Mouse (Mus musculus) limb, embryonic 10.5 days (tissue): ENCODE data around the gene Cdk19. TPM values are rescaled to one million over a fixed set of nuclear protein-coding genes. Genes with fewer than 3 reads are reported as not detected.
A peak's percentile ranks its signal among the peaks of the same experiment; 100 is the strongest.
"Not testable (repeated sequence)": the region's sequence is repeated elsewhere in the genome, so short reads cannot be mapped to it uniquely, and the experiment has no call there.

ENCODE experiments used
- DNase-seq: peaks from one replicate; pipeline ENCODE4 v3.0.0-alpha.2; 2017; ENCODE audit warnings: low spot score
- H3K27ac ChIP-seq: fragments of 300-500 bp; sonication (generic); 2 replicates; pipeline ENCODE4 v1.5.1; 2016; ENCODE audit warnings: mild to moderate bottlenecking
- H3K27me3 ChIP-seq: fragments of 300-500 bp; sonication (generic); 2 replicates; pipeline ENCODE4 v1.6.1; 2016; ENCODE audit warnings: low read depth, mild to moderate bottlenecking; ENCODE audit not compliant: poor library complexity, severe bottlenecking
- H3K36me3 ChIP-seq: fragments of 300-500 bp; sonication (generic); 2 replicates; pipeline ENCODE4 v1.6.1; 2016; ENCODE audit warnings: mild to moderate bottlenecking, moderate library complexity
- H3K4me1 ChIP-seq: fragments of 300-500 bp; sonication (generic); 2 replicates; pipeline ENCODE4 v1.6.1; 2016
- H3K4me3 ChIP-seq: fragments of 300-500 bp; sonication (generic); 2 replicates; pipeline ENCODE4 v1.5.1; 2016; ENCODE audit warnings: mild to moderate bottlenecking, moderate library complexity
- H3K9me3 ChIP-seq: fragments of 300-500 bp; sonication (generic); replicated peaks from 2 replicates; pipeline ENCODE4 v1.6.1; 2016; ENCODE audit warnings: mild to moderate bottlenecking
- WGBS: fragments of 180-500 bp; shearing (Covaris S2); methylation state at CpG from one replicate; pipeline ENCODE4 v1.1.7; 2016; 5-methylcytosine and 5-hydroxymethylcytosine counted together
- polyA plus RNA-seq: library from polyadenylated mRNA; unstranded; fragments of >200 nt; fragmentation: Nextera tagmentation; extraction: Ambion mirVana; gene quantifications from 2 replicates; pipeline ENCODE4 v1.2.1, GENCODE M21; 2016

Gene Cdk19
- polyA plus RNA-seq, 1 experiment from 2014 or later, result 9.0 TPM

DNA sequence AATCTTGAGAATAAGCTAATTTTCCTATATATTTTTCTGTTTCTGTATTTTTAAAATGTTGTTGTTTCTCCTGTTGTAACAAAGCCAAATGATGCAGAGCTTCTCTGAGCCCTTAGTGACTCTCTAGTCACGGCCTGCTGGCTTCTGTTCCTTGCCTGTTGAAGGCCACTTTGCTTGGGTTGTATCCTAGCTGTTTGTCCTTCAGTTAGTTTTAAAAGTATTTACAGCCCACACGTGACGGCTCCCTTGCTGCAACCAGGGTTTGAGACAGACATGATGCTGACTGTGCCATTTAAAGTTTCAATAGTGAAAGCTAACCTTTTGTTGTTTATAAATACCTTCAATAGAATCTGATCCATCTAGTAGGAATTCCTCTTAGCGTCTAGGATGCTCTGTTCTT lies 83.3 kb downstream of the Cdk19 start:
- WGBS, result 55% methylated on average over 4 of the region's 4 CpGs
- H3K27ac ChIP-seq, result no peak overlapping the region
- no peaks in the 10 kb centered on the region for H3K36me3 ChIP-seq
- DNase-seq, result no peak
- peaks cover 10% of the 10 kb centered on the region for H3K4me1 ChIP-seq
- H3K27me3 ChIP-seq, result no peaks in the 10 kb centered on the region
- H3K9me3 ChIP-seq, result no peaks in the 10 kb centered on the region
- H3K4me3 ChIP-seq, result no peak overlapping the region

DNA sequence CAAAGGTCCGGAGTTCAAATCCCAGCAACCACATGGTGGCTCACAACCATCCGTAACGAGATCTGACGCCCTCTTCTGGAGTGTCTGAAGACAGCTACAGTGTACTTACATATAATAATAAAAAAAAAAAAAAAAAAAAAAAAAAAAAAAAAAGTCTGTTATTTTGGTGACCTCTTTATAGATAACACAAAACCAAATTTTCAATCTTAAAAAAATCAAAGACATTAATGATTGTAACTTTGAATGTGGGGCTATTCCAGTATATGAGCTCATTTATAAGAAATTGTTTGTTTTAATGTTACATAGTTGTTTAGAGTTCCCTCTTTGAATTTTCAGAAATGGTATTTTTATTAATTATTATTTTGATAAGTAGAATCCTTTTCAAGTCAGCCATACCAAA lies 85.1 kb downstream of the Cdk19 start:
- H3K9me3 ChIP-seq, DNase-seq, H3K27me3 ChIP-seq, H3K36me3 ChIP-seq, H3K27ac ChIP-seq, H3K4me3 ChIP-seq: not testable (repeated sequence)
- peaks cover 10% of the 10 kb centered on the region for H3K4me1 ChIP-seq
- 94% methylated on average over 4 of the region's 4 CpGs for WGBS

DNA sequence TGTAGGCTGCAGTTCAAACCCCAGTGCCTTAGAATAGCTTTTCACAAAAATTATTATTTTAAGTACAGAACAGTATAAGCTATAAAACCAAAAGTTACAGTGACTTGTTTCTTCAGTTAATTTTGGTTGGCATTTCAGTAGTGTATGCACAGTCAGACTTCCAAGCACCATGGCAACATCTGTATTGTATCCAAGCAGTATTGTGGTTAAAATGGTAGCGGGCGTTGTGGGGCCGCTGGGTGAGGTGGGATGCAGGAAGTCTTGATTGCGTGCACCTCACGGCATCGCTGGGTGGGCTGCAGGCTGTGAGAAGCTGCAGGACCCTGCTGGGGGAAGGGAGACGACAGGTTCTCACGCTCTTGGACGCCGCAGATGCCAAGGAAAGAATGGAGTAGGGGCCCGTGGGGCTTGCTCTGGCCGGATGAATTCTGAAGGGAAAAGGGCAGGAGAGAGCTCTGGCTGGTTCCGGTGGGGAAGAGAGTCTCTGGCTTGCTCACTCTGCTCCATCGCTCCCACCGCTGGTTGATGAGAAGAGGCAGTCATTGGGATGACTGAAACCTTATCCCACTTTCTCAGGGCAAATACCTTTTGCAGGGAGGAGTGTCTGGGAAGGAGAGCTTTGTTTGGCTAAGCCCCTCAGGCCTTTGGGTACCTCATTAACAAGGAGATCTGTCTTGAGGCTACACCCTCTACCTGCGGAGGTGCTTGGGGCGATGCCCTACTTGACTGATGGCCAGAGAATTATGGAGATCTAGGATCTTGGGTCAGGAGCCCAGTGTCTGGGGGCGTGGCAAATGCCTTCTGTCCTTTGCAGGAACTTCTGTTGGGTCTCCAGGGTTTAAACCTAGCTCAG lies 86.1 kb downstream of the Cdk19 start:
- H3K9me3 ChIP-seq, result no peaks in the 10 kb centered on the region
- WGBS, result 39% methylated on average over 18 of the region's 18 CpGs
- peak; percentile 37 for DNase-seq
- H3K36me3 ChIP-seq, result no peaks in the 10 kb centered on the region
- H3K4me1 ChIP-seq, result peaks cover 10% of the 10 kb centered on the region
- peak overlapping the region; percentile 39; the same call in 1 of the 2 replicates for H3K27ac ChIP-seq
- no peaks in the 10 kb centered on the region for H3K27me3 ChIP-seq
- H3K4me3 ChIP-seq, result 0 out of 2 replicates have a peak overlapping the region, but pooled peaks have one; percentile 5

DNA sequence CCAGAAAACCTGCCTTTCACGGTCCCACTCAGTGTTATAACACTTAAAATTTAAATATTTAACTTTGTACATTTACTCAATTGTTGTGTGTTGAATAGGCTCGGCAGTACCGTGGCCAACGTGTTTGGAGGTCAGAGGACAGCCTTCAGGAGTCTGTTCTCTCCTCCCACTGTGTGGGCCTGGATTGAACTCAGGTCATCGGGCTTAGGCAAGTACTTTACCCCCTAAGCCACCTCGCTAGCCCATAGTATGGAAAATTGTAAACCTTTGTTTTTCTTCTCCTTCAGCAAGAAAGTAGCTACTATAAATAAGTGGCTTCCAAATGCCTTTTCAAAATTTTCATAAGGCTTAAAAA lies 86.7 kb downstream of the Cdk19 start:
- DNase-seq, result no peak
- Histone ChIP-seq H3K27me3 (no peaks in the 10 kb centered on the region), H3K27ac (no peak overlapping the region), H3K4me3 (no peak overlapping the region), H3K9me3 (no peaks in the 10 kb centered on the region), H3K36me3 (no peaks in the 10 kb centered on the region), H3K4me1 (peaks cover 10% of the 10 kb centered on the region)
- 67% methylated on average over 6 of the region's 6 CpGs for WGBS

DNA sequence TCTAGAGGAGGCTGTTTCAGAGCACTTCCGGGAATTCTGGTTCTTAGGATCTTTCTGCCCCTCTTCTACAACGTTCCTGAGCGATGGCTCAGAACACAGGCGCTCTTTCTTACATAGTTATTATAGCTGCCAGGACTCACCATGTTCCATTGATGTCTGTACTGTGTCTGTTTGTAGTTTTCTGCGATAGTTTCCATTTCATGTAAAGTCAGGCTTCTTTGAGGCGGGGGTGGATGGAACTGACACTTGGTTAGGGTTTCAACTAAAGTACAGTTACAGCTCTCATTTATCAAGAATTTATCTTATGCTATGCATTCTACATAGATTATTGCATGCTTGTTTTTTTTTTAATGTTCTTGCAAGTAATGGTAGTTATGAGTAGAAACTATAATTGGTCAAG lies 89.3 kb downstream of the Cdk19 start:
- Histone ChIP-seq H3K4me3 (no peak overlapping the region), H3K27ac (no peak overlapping the region), H3K27me3 (no peaks in the 10 kb centered on the region), H3K9me3 (no peaks in the 10 kb centered on the region), H3K4me1 (peaks cover 10% of the 10 kb centered on the region), H3K36me3 (no peaks in the 10 kb centered on the region)
- no peak for DNase-seq
- WGBS, result 82% methylated on average over 6 of the region's 6 CpGs

DNA sequence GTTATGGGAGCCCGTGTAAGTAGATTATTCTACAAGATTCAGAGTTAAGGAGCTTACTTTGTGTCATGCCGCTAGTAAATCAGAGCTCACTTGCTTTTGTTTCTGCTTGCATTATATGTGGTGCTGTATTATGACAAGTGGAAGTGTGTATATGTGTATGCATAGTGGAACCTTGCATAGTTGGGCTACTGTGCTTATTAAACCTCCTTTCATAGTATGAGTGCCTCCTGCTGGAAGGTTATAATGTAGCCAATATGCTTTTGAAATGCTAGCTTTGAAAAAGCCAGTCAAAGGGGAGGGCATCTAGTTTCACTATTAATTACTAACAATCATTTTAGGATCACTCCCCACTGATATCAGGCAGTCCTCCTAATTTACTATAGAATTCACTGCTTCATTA lies 89.7 kb downstream of the Cdk19 start:
- no peak for DNase-seq
- Histone ChIP-seq H3K4me1 (peaks cover 10% of the 10 kb centered on the region), H3K9me3 (no peaks in the 10 kb centered on the region), H3K4me3 (no peak overlapping the region), H3K27ac (no peak overlapping the region), H3K27me3 (no peaks in the 10 kb centered on the region), H3K36me3 (no peaks in the 10 kb centered on the region)
- 93% methylated on average over 2 of the region's 2 CpGs for whole genome bisulfite sequencing

DNA sequence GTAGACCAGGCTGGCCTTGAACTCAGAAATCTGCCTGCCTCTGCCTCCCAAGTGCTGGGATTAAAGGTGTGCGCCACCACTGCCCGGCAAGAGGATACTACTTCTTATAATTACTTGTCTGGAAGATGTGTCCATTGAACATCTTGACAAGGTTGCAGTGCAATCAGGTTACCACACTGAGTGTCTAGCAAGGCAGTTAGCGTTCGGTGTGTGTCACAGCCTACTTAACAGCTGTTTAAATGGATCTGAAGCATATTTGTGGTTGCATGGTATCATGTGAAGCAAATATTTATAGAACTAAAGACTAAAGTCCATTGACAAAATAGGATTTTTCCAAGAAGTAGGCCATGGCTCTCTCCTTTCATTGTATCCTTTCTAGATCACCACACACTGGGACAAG lies 90.8 kb downstream of the Cdk19 start:
- H3K4me3 ChIP-seq, result no peak overlapping the region
- WGBS, result 95% methylated on average over 4 of the region's 4 CpGs
- DNase-seq, result no peak
- no peaks in the 10 kb centered on the region for H3K9me3 ChIP-seq
- H3K27ac ChIP-seq, result no peak overlapping the region
- no peaks in the 10 kb centered on the region for H3K36me3 ChIP-seq
- peaks cover 7% of the 10 kb centered on the region for H3K4me1 ChIP-seq
- no peaks in the 10 kb centered on the region for H3K27me3 ChIP-seq

DNA sequence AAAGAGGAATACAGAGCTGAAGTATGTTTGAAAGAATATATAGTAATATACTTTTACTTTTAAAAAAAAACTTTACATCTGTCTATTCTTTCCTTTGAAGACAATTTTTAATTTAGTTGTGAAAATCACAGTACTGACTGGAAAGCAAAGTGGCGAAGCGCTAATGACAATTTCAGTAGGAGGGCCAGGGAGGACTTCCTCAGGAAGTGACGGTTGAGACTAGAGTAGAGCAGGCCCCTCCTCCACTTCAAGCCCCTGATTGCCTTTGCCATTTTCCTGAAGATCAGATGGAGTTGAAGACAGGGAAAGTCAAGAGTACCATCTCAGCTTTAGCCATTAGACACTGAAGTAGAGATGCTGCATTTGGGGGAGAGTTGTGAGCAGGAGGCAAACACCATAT lies 92.6 kb downstream of the Cdk19 start:
- WGBS, result 88% methylated on average over 3 of the region's 3 CpGs
- DNase-seq, result no peak
- Histone ChIP-seq H3K27ac (no peak overlapping the region), H3K27me3 (no peaks in the 10 kb centered on the region), H3K9me3 (no peaks in the 10 kb centered on the region), H3K4me3 (no peak overlapping the region), H3K36me3 (no peaks in the 10 kb centered on the region), H3K4me1 (no peaks in the 10 kb centered on the region)

DNA sequence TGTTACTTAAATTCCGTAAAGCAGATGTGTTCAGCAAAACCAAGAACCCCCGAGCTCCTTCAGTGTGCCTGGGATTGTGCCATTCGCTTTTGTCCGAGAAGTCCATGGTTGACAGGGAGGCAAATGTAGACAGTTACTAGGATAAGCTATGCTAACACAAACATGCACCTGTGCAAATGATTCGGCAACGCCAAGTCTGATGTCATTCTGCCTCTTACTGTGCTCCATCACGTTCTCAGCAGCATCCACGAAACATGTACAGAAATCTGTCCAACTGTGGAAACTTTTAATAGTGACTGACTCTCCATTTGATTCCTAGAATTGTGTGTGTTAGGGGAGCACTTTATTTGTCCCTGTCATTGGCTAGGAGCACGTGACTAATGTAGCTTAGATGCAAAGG lies 93.0 kb downstream of the Cdk19 start:
- no peaks in the 10 kb centered on the region for H3K9me3 ChIP-seq
- no peak for DNase-seq
- H3K27me3 ChIP-seq, result no peaks in the 10 kb centered on the region
- no peak overlapping the region for H3K27ac ChIP-seq
- H3K36me3 ChIP-seq, result no peaks in the 10 kb centered on the region
- H3K4me3 ChIP-seq, result no peak overlapping the region
- H3K4me1 ChIP-seq, result no peaks in the 10 kb centered on the region
- WGBS, result 96% methylated on average over 9 of the region's 9 CpGs

DNA sequence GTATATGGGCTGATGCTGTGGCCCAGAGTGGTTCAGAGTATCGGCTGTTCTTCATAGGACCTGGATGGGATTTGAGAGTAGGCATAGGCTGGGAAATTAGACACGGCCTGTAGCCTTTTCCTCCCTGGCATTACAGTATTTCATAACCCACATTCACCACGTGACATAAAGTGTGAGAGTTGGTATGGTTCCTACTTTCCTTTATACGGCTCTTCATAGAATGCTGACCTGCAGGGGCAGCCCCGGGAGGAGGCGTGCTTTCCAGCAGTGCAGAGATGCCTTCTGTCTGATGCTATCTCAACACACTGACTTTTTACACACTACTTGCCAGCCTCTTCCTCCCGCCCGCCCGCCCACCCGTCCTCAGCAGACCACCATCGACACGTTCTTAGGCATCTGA lies 96.0 kb downstream of the Cdk19 start:
- Histone ChIP-seq H3K9me3 (no peaks in the 10 kb centered on the region), H3K4me1 (no peaks in the 10 kb centered on the region), H3K4me3 (no peak overlapping the region), H3K36me3 (peaks cover 2% of the 10 kb centered on the region), H3K27me3 (no peaks in the 10 kb centered on the region), H3K27ac (no peak overlapping the region)
- 83% methylated on average over 12 of the region's 12 CpGs for WGBS
- DNase-seq, result no peak

DNA sequence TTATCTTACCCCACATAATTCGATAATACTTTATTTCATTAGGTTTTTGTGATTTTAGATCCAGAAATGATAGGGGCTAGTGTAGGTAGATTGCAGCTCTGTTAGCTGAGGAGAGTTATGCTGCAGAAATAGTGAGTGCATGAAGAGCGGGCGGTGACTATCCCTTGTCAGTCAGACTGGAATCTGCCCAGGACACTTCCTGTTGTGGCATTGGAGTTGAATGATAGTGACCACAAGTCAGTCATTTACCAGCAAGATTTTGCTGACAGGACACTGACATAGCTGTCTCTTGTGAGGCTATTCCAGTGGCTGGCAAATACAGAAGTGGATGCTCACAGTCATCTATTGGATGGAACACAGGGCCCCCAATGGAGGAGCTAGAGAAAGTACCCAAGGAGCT lies 97.8 kb downstream of the Cdk19 start:
- H3K36me3 ChIP-seq, result peaks cover 2% of the 10 kb centered on the region
- 94% methylated on average over 3 of the region's 3 CpGs for WGBS
- H3K4me3 ChIP-seq, result no peak overlapping the region
- no peaks in the 10 kb centered on the region for H3K4me1 ChIP-seq
- no peaks in the 10 kb centered on the region for H3K27me3 ChIP-seq
- H3K27ac ChIP-seq, result no peak overlapping the region
- no peaks in the 10 kb centered on the region for H3K9me3 ChIP-seq
- no peak for DNase-seq

DNA sequence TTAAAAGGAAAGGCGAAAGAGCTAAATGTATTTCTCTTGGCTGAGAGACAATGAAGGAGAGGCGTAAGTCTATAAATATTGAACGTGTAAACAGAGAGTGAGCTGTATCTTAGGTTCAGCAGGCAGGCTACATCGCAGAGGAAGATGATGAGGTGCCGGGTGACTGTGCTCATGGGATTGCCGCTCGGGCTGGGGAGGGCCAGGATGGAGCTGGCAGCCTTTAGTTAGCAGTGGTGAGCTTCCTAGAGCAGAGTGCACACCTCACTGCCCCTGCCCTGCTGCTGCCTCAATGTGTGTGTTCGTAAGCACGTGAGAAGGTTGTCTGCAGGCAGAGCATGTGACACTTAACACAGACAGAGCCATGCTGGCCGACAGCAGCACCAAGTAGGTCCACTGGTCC lies 101.4 kb downstream of the Cdk19 start:
- DNase-seq, result no peak
- no peaks in the 10 kb centered on the region for H3K27me3 ChIP-seq
- no peaks in the 10 kb centered on the region for H3K9me3 ChIP-seq
- peaks cover 2% of the 10 kb centered on the region for H3K36me3 ChIP-seq
- H3K27ac ChIP-seq, result no peak overlapping the region
- WGBS, result 87% methylated on average over 10 of the region's 10 CpGs
- H3K4me1 ChIP-seq, result no peaks in the 10 kb centered on the region
- no peak overlapping the region for H3K4me3 ChIP-seq

DNA sequence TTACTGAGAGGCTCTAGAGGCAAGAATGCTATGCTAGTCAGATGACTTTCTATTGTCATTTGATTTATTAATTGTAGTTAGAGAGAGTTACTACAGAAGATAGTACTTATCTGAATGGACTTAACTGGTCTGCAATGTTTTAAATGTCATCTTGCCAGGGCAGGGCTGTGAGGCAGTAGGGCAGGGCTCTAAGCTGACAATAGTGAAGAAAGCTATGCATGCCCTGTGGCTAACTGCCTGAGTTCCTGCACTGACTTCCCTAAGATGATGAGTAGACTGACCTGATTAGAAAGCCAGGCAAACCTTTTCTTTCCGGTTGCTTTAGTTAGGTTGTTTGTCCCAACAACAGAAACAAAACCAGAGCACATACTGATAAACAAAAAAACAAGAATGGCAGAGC lies 102.7 kb downstream of the Cdk19 start:
- Histone ChIP-seq H3K36me3 (peaks cover 2% of the 10 kb centered on the region), H3K9me3 (no peaks in the 10 kb centered on the region), H3K27ac (no peak overlapping the region), H3K4me3 (no peak overlapping the region), H3K27me3 (no peaks in the 10 kb centered on the region), H3K4me1 (peaks cover under 1% of the 10 kb centered on the region)
- WGBS, result 70% methylated on average over 1 of the region's 1 CpGs
- DNase-seq, result no peak

DNA sequence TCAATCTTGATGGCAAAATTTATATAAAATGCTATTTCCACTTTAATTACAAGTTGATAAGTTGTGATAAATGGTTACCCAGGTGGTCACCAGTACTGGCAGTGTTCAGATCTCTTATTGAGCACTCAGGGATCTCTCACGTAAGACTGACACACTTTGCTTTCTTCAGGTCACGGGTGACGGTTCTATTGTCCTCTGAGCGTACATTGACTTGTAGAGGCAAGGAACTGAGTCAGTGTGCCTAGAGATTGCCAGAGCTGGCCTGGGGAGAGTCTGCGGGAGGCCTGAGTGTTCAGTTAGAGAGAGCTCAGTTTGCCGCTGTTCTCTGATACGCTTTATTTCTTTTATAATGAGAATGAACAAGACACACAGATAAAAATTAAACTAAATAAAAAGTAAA lies 104.0 kb downstream of the Cdk19 start:
- Histone ChIP-seq H3K4me1 (peaks cover 5% of the 10 kb centered on the region), H3K27ac (no peak overlapping the region; the same call in 1 of the 2 replicates), H3K9me3 (no peaks in the 10 kb centered on the region), H3K4me3 (no peak overlapping the region), H3K27me3 (no peaks in the 10 kb centered on the region), H3K36me3 (peaks cover 2% of the 10 kb centered on the region)
- no peak for DNase-seq
- 86% methylated on average over 7 of the region's 7 CpGs for WGBS
